Mouse (Mus musculus) lung, embryonic 15.5 days (tissue): Measurements from ENCODE around the gene Cyp27b1. TPM values are rescaled to one million over a fixed set of nuclear protein-coding genes. Genes with fewer than 3 reads are reported as not detected.

Source experiments
- ATAC-seq: fragments of 200-750 bp; cut with Nextera tagmentation; 2 replicates; pipeline ENCODE4 v1.8.0; 2017; ENCODE audit warnings: moderate number of reproducible peaks, borderline replicate concordance; ENCODE audit not compliant: low FRiP score, low TSS enrichment; ENCODE audit errors: extremely low read depth
- H3K27ac ChIP-seq: fragments of 300-500 bp; sonication (generic); 2 replicates; pipeline ENCODE4 v1.5.1; 2015; ENCODE audit warnings: moderate library complexity, mild to moderate bottlenecking, inconsistent platforms
- H3K27me3 ChIP-seq: fragments of 300-500 bp; sonication (generic); 2 replicates; pipeline ENCODE4 v1.6.1; 2015; ENCODE audit warnings: inconsistent platforms
- H3K36me3 ChIP-seq: fragments of 300-500 bp; sonication (generic); 2 replicates; pipeline ENCODE4 v1.6.1; 2015; ENCODE audit warnings: inconsistent platforms
- H3K4me1 ChIP-seq: fragments of 300-500 bp; sonication (generic); 2 replicates; pipeline ENCODE4 v1.6.1; 2015; ENCODE audit warnings: inconsistent platforms
- H3K4me2 ChIP-seq: fragments of 300-500 bp; sonication (generic); 2 replicates; pipeline ENCODE4 v1.6.1; 2015; ENCODE audit warnings: inconsistent platforms, mild to moderate bottlenecking, moderate library complexity
- H3K4me3 ChIP-seq: fragments of 300-500 bp; sonication (generic); 2 replicates; pipeline ENCODE4 v1.5.1; 2015; ENCODE audit warnings: mild to moderate bottlenecking, inconsistent platforms
- H3K9ac ChIP-seq: fragments of 300-500 bp; sonication (generic); 2 replicates; pipeline ENCODE4 v1.6.1; 2015; ENCODE audit warnings: inconsistent platforms
- H3K9me3 ChIP-seq: fragments of 300-500 bp; sonication (generic); 2 replicates; pipeline ENCODE4 v1.6.1; 2016; ENCODE audit warnings: inconsistent platforms
- WGBS: fragments of 180-500 bp; shearing (Covaris S2); methylation state at CpG from one replicate; pipeline ENCODE4 v1.1.7; 2015; 5-methylcytosine and 5-hydroxymethylcytosine counted together
- polyA plus RNA-seq: library from polyadenylated mRNA; unstranded; fragments of >200 nt; fragmentation: Nextera tagmentation; extraction: Ambion mirVana; gene quantifications from 2 replicates; pipeline ENCODE4 v1.2.1, GENCODE M21; 2015

Gene Cyp27b1
- polyA plus RNA-seq, 1 experiment from 2014 or later: 0.25 TPM

- H3K36me3 ChIP-seq: no peaks in the 10 kb centered on the region
- peaks cover 17% of the 10 kb centered on the region for H3K4me1 ChIP-seq
- no peak for ATAC-seq
These were observed 25.9 kb downstream of the Cyp27b1 start for GRCm38 (mm10) chr10:127073981-127074380.

DNA sequence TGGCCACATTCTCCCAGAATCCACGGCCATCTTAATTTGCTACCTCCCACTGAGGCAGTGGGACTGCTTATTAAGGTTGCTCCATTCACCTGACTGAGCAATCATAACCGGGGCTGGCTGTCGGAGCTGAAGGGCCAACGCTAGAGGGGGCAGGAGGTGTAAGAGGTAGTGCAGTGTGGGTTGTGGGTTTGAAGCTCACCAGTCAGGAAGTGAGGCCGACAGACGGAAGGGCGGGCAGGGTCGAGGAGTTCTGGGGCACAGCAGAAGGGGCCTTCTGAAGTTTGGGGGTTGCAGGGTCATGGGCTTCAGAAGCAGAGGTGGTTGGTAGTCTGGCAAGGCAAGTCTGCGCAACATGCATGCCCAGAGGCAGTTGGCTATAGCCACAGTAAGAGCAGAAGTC lies 27.0 kb downstream of the Cyp27b1 start, which contains the start of gene Agap2:
Agap2 (plus strand) TSS at position 205 of the 400 bp plus-strand sequence.
- H3K4me3 ChIP-seq: no peak within 1 kb of the TSS
- peaks cover 49% of the 10 kb centered on the region for H3K27me3 ChIP-seq
- H3K9ac ChIP-seq: no peak within 1 kb of the TSS
- no peaks in the 10 kb centered on the region for H3K9me3 ChIP-seq
- WGBS: 60% methylated on average over 9 of the region's 9 CpGs
- H3K4me2 ChIP-seq: no peak within 1 kb of the TSS
- H3K36me3 ChIP-seq: no peaks in the 10 kb centered on the region
- peaks cover 26% of the 10 kb centered on the region for H3K4me1 ChIP-seq
- no peak for ATAC-seq
- no peak within 1 kb of the TSS for H3K27ac ChIP-seq

More at GRCm38 (mm10) chr10:127073981-127074380, 25.9 kb downstream of the Cyp27b1 start:
- Histone ChIP-seq H3K9ac (no peak overlapping the region), H3K27me3 (peaks cover 38% of the 10 kb centered on the region), H3K9me3 (no peaks in the 10 kb centered on the region), H3K4me2 (no peak overlapping the region), H3K4me3 (no peak overlapping the region), H3K27ac (no peak overlapping the region)
- WGBS: 93% methylated on average over 1 of the region's 1 CpGs

DNA sequence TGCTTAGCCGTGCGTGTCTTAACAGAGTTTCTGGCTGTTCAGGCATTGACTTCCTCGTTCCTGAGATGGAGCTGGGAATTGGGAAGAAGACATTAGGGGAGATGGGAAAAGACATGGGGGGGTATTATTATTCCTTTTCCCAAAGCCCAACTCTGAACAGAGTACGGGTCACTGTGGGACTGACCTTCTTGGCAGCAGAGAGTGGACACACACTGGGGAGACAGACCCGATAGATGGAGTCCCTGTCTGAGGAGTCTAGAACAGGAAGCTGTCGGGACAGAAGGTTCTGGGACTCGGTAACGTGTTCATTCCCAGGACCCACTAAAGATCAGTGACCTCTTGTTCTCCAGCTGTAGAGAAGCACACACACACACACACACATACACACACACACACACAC lies 27.6 kb downstream of the Cyp27b1 start:
- Histone ChIP-seq H3K36me3 (no peaks in the 10 kb centered on the region), H3K4me1 (peaks cover 32% of the 10 kb centered on the region), H3K4me3 (no peak overlapping the region), H3K9me3 (no peaks in the 10 kb centered on the region), H3K27me3 (peaks cover 55% of the 10 kb centered on the region), H3K4me2 (no peak overlapping the region), H3K27ac (no peak overlapping the region), H3K9ac (no peak overlapping the region)
- WGBS: 62% methylated on average over 8 of the region's 8 CpGs
- ATAC-seq: no peak

DNA sequence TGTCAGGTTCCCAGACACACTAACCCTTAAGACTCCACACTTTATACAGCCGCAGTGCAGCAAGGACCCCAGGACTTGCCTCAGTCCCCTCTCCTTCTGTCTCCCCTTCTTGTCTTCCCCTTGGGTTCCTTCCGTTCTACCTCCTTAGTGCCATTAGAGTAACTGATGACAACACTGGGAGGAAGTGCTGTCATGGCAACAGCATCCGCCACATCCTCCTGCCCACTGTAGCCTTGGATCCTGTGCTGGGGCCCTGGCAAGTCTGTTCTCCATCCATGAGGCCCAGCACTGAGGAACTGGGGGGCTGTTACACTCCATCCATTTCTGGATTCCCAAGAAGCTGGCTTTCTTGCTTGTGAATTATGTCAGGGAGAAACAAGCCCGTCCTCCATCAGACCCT lies 28.0 kb downstream of the Cyp27b1 start:
- Histone ChIP-seq H3K9me3 (no peaks in the 10 kb centered on the region), H3K27ac (no peak overlapping the region), H3K9ac (no peak overlapping the region), H3K36me3 (no peaks in the 10 kb centered on the region), H3K4me2 (no peak overlapping the region), H3K4me1 (peaks cover 33% of the 10 kb centered on the region), H3K27me3 (peaks cover 59% of the 10 kb centered on the region), H3K4me3 (no peak overlapping the region)
- ATAC-seq: no peak
- WGBS: 26% methylated on average over 4 of the region's 4 CpGs

DNA sequence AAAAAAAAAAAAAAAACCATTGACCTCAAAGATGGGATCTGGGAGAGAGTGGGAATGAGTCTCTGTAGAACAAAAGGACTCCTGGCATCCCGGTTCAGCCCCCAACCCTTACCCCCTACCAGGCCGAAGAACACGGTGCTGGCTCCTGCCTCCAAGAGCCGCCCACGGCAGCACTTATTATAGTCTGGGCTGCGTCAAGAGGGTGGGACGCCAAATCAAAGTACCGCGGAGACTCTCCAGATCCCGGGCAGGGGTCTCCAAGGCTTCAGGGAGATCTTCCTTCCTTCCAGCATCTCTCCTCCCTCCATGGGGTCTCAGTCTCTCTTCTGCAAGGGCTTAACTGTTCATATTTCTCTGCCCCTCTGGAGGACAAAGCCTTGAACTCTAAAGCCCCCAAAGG lies 29.5 kb downstream of the Cyp27b1 start:
- Histone ChIP-seq H3K4me1 (peaks cover 41% of the 10 kb centered on the region), H3K9me3 (no peaks in the 10 kb centered on the region), H3K4me2 (no peak overlapping the region), H3K9ac (no peak overlapping the region), H3K27ac (no peak overlapping the region), H3K27me3 (peaks cover 73% of the 10 kb centered on the region), H3K4me3 (no peak overlapping the region), H3K36me3 (no peaks in the 10 kb centered on the region)
- ATAC-seq: no peak
- 7% methylated on average over 10 of the region's 10 CpGs for WGBS

GRCm38 (mm10) chr10:127078001-127078676 lies 30.1 kb downstream of the Cyp27b1 start:
- Histone ChIP-seq H3K4me3 (peak overlapping the region; percentile 46), H3K36me3 (no peaks in the 10 kb centered on the region), H3K27ac (no peak overlapping the region), H3K4me1 (peaks cover 41% of the 10 kb centered on the region), H3K9ac (no peak overlapping the region), H3K9me3 (no peaks in the 10 kb centered on the region), H3K27me3 (peaks cover 80% of the 10 kb centered on the region), H3K4me2 (peak overlapping the region; percentile 85)
- ATAC-seq: no peak
- 1% methylated on average over 12 of the region's 12 CpGs for WGBS

- H3K27ac ChIP-seq: no peak overlapping the region
- ATAC-seq: no peak
- H3K27me3 ChIP-seq: peaks cover 88% of the 10 kb centered on the region
- under 1% methylated on average over 26 of the region's 49 CpGs for WGBS
- H3K4me3 ChIP-seq: peak overlapping the region; percentile 46
- no peaks in the 10 kb centered on the region for H3K36me3 ChIP-seq
- H3K9ac ChIP-seq: peak overlapping the region; percentile 24; the same call in 1 of the 2 replicates
- H3K9me3 ChIP-seq: no peaks in the 10 kb centered on the region
- peaks cover 41% of the 10 kb centered on the region for H3K4me1 ChIP-seq
- H3K4me2 ChIP-seq: peak overlapping the region; percentile 85
These were observed 30.9 kb downstream of the Cyp27b1 start for GRCm38 (mm10) chr10:127078677-127079575.

DNA sequence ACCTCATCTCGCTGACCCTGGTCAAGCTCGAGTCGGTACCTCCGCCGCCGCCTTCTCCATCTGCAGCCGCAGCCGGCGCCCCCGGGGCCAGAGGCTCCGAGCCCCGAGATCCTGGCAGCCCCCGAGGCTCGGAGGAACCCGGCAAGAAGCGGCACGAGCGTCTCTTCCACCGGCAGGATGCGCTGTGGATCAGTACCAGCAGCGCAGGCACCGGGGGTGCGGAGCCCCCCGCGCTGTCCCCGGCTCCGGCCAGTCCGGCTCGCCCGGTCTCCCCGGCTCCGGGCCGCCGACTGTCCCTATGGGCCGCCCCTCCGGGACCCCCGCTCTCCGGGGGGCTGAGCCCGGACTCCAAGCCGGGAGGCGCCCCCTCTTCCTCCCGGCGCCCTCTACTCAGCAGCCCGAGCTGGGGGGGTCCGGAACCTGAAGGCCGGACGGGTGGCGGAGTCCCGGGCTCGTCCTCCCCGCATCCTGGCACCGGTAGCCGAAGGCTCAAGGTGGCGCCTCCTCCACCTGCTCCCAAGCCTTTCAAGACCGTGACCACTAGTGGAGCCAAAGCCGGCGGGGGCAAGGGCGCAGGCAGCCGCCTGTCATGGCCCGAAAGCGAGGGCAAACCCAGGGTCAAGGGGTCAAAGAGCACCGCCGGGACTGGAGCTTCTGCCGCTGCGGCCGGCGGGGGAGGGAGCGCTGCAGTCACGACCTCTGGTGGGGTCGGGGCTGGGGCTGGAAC lies 31.8 kb downstream of the Cyp27b1 start:
- Histone ChIP-seq H3K4me1 (peaks cover 41% of the 10 kb centered on the region), H3K9me3 (no peaks in the 10 kb centered on the region), H3K4me2 (peak overlapping the region; percentile 85), H3K36me3 (no peaks in the 10 kb centered on the region), H3K27me3 (peaks cover 95% of the 10 kb centered on the region), H3K4me3 (peak overlapping the region; percentile 46), H3K27ac (no peak overlapping the region), H3K9ac (peak overlapping the region; percentile 24)
- WGBS: 4% methylated on average over 55 of the region's 70 CpGs
- ATAC-seq: 0 out of 2 replicates have a peak, but pooled peaks have one; percentile 3

GRCm38 (mm10) chr10:127080901-127081780 lies 33.1 kb downstream of the Cyp27b1 start:
- Histone ChIP-seq H3K4me1 (peaks cover 41% of the 10 kb centered on the region), H3K27me3 (peaks cover 94% of the 10 kb centered on the region), H3K36me3 (no peaks in the 10 kb centered on the region), H3K27ac (no peak overlapping the region), H3K9me3 (no peaks in the 10 kb centered on the region), H3K9ac (no peak overlapping the region), H3K4me3 (peak overlapping the region; percentile 28), H3K4me2 (peak overlapping the region; percentile 56)
- no peak for ATAC-seq
- WGBS: 2% methylated on average over 48 of the region's 48 CpGs

DNA sequence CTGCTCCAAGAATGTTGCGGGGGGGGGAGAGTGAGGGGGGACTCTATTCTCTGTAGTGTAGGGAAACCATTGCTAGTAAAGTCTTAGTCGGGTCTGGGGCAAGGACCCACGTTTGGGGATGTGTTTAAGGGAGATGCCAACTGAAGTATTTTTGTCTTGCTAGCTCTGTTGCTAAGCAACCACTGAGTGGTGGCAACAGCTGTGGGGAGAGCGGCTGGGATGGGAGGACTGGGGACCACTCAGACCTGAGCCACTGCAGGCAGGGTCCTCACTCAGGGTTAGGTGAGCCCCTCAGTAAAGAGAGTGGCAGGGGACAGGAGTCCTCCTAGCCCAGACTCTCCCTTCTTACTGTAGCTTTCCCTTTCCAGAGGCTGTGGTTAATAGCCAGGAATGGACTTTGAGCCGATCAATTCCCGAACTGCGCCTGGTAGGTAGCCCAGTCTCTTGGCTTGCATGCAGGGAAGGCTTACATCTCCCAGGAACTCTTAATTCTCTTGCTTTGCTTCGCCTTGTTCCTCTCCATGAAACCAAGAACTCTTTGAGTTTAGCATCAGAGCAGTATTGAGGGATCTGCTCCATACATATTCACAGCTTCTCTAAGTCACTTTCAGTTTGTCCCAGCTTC lies 34.1 kb downstream of the Cyp27b1 start:
- no peak overlapping the region for H3K9ac ChIP-seq
- H3K36me3 ChIP-seq: no peaks in the 10 kb centered on the region
- H3K27ac ChIP-seq: no peak overlapping the region
- H3K9me3 ChIP-seq: no peaks in the 10 kb centered on the region
- peak overlapping the region; percentile 28; the same call in 1 of the 2 replicates for H3K4me3 ChIP-seq
- WGBS: 34% methylated on average over 8 of the region's 8 CpGs
- H3K27me3 ChIP-seq: peaks cover 88% of the 10 kb centered on the region
- peaks cover 41% of the 10 kb centered on the region for H3K4me1 ChIP-seq
- ATAC-seq: no peak
- peak overlapping the region; percentile 56 for H3K4me2 ChIP-seq
